Mouse (Mus musculus): ENCODE results near the gene Ndufa11. TPM values are rescaled to one million over a fixed set of nuclear protein-coding genes. Genes with fewer than 3 reads are reported as not detected.

The Ndufa11 gene
- total RNA-seq (2015; ENCODE audit: low replicate concordance) (46.5 and 90.1 TPM in 2 replicates), total RNA-seq (2017; ENCODE audit: low replicate concordance) (54.2 and 67.9 TPM in 2 replicates)

- peak; percentile 77 for ATAC-seq (replicated peaks; ENCODE audit: low FRiP score, poor library complexity, severe bottlenecking)
Measured at GRCm38 (mm10) chr17:56717363-56718058, at the start of gene Ndufa11, which contains the start of gene Vmac. Ndufa11 (plus strand) TSS chr17:56717767. Vmac (minus strand) TSS chr17:56718022.

DNA sequence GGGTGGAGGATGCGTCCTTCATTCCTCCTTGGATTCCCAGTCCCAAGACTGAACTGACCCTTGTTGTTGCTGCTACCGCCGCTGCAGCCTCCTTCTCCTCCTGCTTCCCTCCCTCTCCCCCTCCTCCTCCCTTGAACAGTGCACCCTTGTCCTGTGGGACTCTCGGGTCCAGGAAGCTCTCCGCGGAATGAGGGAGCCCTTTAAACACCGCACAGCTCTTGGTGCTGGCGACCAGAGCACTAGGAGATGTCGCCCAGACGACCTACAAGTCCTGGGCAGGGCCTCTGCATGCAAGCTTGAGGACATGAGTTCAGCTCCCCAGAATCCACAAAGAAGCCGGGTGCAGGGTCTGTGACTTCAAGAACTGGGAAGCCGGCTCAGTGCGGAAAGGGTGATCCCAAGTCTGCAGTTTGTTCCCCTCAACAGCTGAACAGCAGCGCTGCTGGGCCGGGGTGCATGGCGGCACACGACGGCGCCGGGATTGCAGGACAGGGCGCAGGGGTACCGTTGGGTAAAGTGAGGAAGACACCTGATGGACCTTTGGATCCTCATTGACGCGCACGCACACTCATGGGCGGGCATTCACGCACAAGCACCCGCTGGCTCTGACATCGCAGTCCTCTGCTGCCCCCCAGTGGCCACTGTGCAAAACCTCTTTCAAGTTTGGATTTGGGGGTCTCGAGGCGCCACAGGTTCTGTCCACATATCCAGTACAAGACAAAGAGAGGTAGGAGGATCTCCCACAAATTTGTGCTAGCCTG lies 49.0 kb upstream of the Ndufa11 start:
- peak; percentile 49 for ATAC-seq (replicated peaks; ENCODE audit: low FRiP score, poor library complexity, severe bottlenecking)

DNA sequence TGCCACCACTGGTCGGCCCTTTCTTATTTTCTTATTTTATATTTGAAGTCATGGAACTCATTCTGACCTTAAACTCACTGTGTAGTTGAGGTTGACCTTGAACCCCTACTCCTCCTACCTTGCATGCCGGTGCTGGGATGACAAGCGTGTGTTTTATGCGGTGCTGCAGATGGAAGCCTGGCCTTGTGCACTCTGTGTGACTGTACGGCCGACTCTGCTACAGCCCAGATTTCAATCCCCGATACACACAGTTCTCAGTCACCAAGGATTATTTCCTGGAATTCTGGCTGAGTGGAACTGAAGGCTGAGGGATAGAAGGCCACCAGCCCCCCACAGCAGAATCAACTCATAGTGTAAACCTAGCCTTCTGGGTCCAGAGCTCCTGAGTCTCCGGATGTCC lies 47.8 kb upstream of the Ndufa11 start:
- ATAC-seq (replicated peaks; ENCODE audit: low FRiP score, poor library complexity, severe bottlenecking), result no peak

DNA sequence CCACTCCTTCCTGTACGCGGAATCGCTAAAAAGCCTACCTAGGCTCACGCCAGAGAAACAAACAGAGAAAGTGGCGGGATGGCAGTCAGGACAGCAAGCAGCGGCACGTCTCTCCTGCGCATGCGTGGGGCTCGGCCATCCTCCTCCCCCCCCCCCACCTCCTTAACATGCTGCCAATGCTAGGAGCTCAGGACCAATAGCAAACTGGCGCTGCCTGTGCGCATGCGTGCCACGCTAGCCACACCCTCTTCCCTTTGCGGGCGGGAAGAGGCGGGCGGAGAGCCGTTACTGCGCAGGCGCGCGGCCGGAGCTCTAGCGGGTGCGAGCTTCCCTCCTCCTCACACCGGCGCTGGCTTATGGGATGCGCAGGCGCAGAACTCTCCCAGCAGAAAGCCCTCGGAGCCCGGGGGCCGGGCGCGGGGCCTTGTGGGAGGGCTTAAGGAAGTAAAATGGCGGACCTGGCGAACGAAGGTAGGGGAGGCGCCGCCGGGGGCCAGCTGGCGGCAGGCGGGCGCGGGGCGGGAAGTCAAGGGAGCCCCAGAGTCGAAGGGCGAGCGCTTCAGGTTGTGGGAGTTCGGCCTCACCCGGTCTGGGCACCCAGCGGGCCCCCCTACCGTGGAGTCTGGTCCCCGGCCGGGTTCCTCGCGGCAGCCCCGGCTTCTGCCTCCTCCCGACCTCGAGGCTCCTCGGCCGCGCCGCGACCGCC lies 44.5 kb upstream of the Ndufa11 start, which contains the start of gene Ranbp3:
Gene Ranbp3 (plus strand): TSS at position 354 of the 706 bp plus-strand sequence.
- peak; percentile 87 for ATAC-seq (replicated peaks; ENCODE audit: low FRiP score, poor library complexity, severe bottlenecking)

GRCm38 (mm10) chr17:56673647-56674416 lies 43.7 kb upstream of the Ndufa11 start:
- 0 out of 2 replicates have a peak, but pooled peaks have one; percentile 4 for ATAC-seq (replicated peaks; ENCODE audit: low FRiP score, poor library complexity, severe bottlenecking)

GRCm38 (mm10) chr17:56681791-56682190 lies 35.8 kb upstream of the Ndufa11 start:
- ATAC-seq (replicated peaks; ENCODE audit: low FRiP score, poor library complexity, severe bottlenecking), result no peak

GRCm38 (mm10) chr17:56682880-56683279 lies 34.7 kb upstream of the Ndufa11 start:
- no peak; the same call in 1 of the 2 replicates for ATAC-seq (replicated peaks; ENCODE audit: low FRiP score, poor library complexity, severe bottlenecking)

DNA sequence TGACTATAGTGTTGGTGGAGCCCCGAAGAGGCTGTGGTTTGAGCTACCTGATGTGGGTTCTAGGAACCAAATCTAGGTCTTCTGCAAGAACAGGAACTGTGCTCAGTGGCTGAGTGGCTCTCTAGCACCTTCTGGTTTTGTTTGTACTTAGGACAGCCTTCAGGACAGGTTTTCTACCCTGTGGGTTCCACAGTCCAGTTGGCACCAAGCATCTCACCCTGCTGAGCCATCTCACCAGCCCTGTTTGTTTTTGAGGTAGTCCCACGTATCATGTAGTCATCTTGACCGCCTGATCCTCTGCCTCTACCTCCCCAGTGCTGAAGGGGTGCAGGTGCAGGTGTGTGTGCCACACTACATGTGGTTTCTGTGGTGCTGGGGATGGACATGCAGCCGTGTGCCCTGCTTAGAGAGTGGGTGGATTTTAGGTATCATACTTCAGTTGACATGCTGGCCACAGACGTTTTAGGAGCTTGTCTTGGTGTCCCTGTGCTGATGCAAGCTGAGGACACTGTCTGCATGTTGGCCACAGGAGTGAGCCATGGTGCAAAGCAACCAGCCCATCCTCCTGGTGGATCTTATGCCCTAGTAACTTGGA lies 33.9 kb upstream of the Ndufa11 start:
- ATAC-seq (replicated peaks; ENCODE audit: low FRiP score, poor library complexity, severe bottlenecking), result no peak

- ATAC-seq (replicated peaks; ENCODE audit: low FRiP score, poor library complexity, severe bottlenecking), result no peak
Measured at GRCm38 (mm10) chr17:56684649-56685048, 32.9 kb upstream of the Ndufa11 start.

DNA sequence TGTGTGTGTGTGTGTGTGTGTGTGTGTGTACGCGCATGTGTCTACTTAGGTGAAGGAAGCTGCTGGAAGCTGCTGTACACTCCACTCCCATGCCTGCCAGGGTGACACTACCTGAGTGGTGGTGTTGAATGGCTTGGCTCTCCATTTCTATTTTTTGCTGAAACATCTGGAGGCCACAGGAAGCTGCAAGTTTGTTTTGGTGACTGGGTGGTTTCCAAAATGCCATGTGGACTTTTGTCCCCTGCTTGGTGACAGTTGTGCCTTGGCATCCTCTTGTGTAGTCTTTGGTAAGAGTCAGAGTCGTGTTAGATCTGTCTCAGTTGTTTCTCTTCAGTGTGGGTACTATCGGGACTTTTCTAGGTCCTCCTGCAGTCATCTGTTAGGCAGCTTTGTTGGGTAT lies 30.8 kb upstream of the Ndufa11 start:
- no peak for ATAC-seq (replicated peaks; ENCODE audit: low FRiP score, poor library complexity, severe bottlenecking)

- peak; percentile 65 for ATAC-seq (replicated peaks; ENCODE audit: low FRiP score, poor library complexity, severe bottlenecking)
Measured at GRCm38 (mm10) chr17:56688045-56688444, 29.5 kb upstream of the Ndufa11 start.

DNA sequence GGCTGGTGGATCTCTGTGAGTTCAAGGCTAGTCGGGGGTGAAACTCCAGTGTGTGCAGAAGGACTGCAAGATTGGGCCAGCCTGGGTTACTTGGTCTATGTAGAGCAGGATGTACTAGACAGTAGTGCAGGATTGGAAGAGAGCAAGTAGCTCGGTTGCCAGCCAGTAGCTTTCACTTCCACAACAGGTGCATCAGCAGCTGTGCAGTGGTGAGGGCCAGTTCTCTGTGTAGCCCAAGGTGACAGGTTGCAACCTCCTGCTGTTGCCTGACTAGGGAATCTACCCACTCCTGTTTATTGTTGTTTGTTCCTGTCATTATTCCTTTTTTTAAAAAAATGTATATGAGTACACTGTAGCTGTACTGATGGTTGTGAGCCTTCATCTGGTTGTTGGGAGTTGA lies 28.9 kb upstream of the Ndufa11 start:
- no peak for ATAC-seq (replicated peaks; ENCODE audit: low FRiP score, poor library complexity, severe bottlenecking)

DNA sequence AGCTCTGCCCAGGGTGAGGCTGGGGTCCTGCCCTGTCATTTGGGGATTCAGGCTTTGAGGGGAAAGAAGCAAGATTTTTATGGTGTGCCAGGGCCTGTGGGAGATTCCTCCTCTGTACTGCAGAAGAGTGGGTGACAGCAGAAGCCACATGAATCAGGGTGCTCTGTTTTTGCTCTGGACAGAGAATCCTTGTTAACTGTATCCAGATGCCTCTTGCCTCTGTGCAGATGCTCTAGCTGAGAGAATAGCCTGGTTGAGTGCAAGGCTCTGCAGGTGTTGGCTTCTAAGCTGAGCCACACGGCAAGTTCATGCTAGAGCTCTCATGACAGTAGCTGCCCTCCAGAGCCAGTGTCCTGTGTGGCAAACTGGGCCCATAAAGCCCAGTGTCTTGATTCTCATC lies 24.2 kb upstream of the Ndufa11 start:
- ATAC-seq (replicated peaks; ENCODE audit: low FRiP score, poor library complexity, severe bottlenecking), result no peak

- no peak for ATAC-seq (replicated peaks; ENCODE audit: low FRiP score, poor library complexity, severe bottlenecking)
Measured at GRCm38 (mm10) chr17:56693851-56694310, 23.7 kb upstream of the Ndufa11 start.

GRCm38 (mm10) chr17:56700451-56700850 lies 17.1 kb upstream of the Ndufa11 start:
- no peak for ATAC-seq (replicated peaks; ENCODE audit: low FRiP score, poor library complexity, severe bottlenecking)

- no peak for ATAC-seq (replicated peaks; ENCODE audit: low FRiP score, poor library complexity, severe bottlenecking)
Measured at GRCm38 (mm10) chr17:56703038-56703437, 14.5 kb upstream of the Ndufa11 start.

DNA sequence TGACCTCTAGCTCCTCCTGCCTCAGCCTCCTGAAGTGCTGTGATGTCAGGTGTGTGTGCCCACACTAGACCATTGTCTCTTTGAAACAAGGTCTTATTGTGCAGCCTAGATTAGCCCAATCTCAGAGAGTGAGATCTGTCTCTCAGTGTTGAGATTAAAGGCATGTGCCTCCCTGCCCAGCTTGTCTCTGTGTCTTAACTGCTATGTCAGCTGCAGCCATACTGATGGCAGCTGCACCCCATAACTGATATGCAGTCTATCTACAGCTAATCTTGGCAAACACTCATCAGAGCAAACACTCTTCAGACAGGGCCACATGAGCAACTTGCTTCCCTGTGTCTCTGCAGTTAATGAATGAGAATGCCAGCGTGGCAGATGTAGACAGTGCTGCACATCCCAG lies 11.1 kb upstream of the Ndufa11 start:
- no peak for ATAC-seq (replicated peaks; ENCODE audit: low FRiP score, poor library complexity, severe bottlenecking)

DNA sequence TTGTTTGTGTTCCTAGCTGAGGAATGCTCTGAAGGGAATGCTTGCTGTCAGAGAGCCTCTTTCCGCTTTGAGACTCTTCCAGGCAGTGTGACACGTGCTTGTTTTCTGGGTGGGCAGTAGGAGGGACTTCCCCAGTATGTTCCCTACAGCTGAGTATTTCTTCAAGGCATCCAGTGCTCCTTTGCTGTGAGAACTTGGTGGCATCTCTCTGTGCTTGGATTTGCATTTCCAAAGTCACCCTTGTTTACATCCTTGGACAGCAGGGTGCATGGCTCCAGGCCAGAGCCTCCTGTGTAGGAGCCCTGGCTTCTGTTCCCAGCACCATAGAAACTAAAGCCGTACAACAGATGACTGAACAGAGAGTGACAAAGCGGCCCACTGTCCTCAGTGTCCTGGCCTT lies 8.9 kb upstream of the Ndufa11 start:
- no peak for ATAC-seq (replicated peaks; ENCODE audit: low FRiP score, poor library complexity, severe bottlenecking)

DNA sequence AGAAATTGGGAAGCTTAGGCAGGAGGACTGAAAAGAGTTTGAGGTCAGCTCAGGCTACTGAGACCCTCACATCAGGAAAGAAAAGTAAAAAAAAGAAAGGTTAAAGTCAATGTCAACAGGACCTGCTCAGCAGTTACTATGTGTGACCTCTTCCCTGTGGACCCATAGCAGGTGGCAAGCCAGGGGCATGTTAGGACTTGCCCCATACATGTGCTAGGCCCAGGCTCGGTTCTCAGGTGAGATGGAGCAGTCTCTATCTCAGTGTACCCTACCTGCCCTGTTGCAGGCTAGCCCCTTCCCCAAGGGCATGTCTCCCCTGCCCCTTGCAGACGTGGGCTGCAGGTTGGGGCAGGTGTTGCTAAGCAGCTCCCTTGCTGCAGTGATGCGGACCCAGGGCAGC lies 7.9 kb upstream of the Ndufa11 start:
- no peak for ATAC-seq (replicated peaks; ENCODE audit: low FRiP score, poor library complexity, severe bottlenecking)

Measured in erythroid progenitor cell, adult 5-6 weeks (primary cell).